Mouse (Mus musculus): ENCODE data around the gene Ints7. TPM values are rescaled to one million over a fixed set of nuclear protein-coding genes. Genes with fewer than 3 reads are reported as not detected.

Gene Ints7
- 50.0 and 50.2 TPM in 2 replicates for polyA plus RNA-seq (2014; fragmentation: Nextera tagmentation; extraction: Ambion mirVana)

- H3K4me3 ChIP-seq (ENCODE audit: low read depth, low read length): peak within 1 kb of the TSS; percentile 70
- H3K9ac ChIP-seq (ENCODE audit: low read depth, low read length): peak within 1 kb of the TSS; percentile 77
- peaks cover 2% of the 10 kb centered on the region for H3K4me1 ChIP-seq (replicated peaks; ENCODE audit: control insufficient read depth, insufficient read depth, low read length)
- H3K36me3 ChIP-seq (ENCODE audit: control insufficient read depth, insufficient read depth, low read length): no peaks in the 10 kb centered on the region
- H3K27me3 ChIP-seq (ENCODE audit: control insufficient read depth, insufficient read depth, low read length): no peaks in the 10 kb centered on the region
- H3K9me3 ChIP-seq (ENCODE audit: control insufficient read depth, low read length): no peaks in the 10 kb centered on the region
- peak; percentile 99 for ATAC-seq (ENCODE audit: low FRiP score)
- H3K27ac ChIP-seq (ENCODE audit: low read depth, low read length): peak within 1 kb of the TSS; percentile 56
- peak; percentile 100 for DNase-seq (ENCODE audit: low spot score)
- WGBS: under 1% methylated on average over 69 of the region's 70 CpGs
- peak within 1 kb of the TSS; percentile 56 for H3K4me2 ChIP-seq (replicated peaks; ENCODE audit: low read depth, low read length)
These were observed at the start of gene Ints7, which contains the start of gene Dtl for GRCm38 (mm10) chr1:191575458-191576247. Gene Ints7 (plus strand): TSS chr1:191575636. Gene Dtl (minus strand): TSS chr1:191575544.

- no peak overlapping the region for H3K27ac ChIP-seq (ENCODE audit: low read depth, low read length)
- WGBS: 91% methylated on average over 3 of the region's 3 CpGs
- H3K4me2 ChIP-seq (replicated peaks; ENCODE audit: low read depth, low read length): no peak overlapping the region
- ATAC-seq (ENCODE audit: low FRiP score): no peak
- H3K36me3 ChIP-seq (ENCODE audit: control insufficient read depth, insufficient read depth, low read length): no peaks in the 10 kb centered on the region
- no peak overlapping the region for H3K4me3 ChIP-seq (ENCODE audit: low read depth, low read length)
- DNase-seq (ENCODE audit: low spot score): no peak
- H3K27me3 ChIP-seq (ENCODE audit: control insufficient read depth, insufficient read depth, low read length): no peaks in the 10 kb centered on the region
- no peak overlapping the region for H3K9ac ChIP-seq (ENCODE audit: low read depth, low read length)
- H3K4me1 ChIP-seq (replicated peaks; ENCODE audit: control insufficient read depth, insufficient read depth, low read length): no peaks in the 10 kb centered on the region
- no peaks in the 10 kb centered on the region for H3K9me3 ChIP-seq (ENCODE audit: control insufficient read depth, low read length)
These were observed 48.3 kb upstream of the Ints7 start for GRCm38 (mm10) chr1:191527089-191527488.

- 85% methylated on average over 4 of the region's 4 CpGs for WGBS
These were observed 47.4 kb upstream of the Ints7 start for GRCm38 (mm10) chr1:191527921-191528612.

GRCm38 (mm10) chr1:191529406-191529805 lies 46.0 kb upstream of the Ints7 start:
- 86% methylated on average over 2 of the region's 2 CpGs for WGBS
- no peak for ATAC-seq (ENCODE audit: low FRiP score)
- no peak overlapping the region for H3K4me3 ChIP-seq (ENCODE audit: low read depth, low read length)
- H3K9me3 ChIP-seq (ENCODE audit: control insufficient read depth, low read length): no peaks in the 10 kb centered on the region
- H3K9ac ChIP-seq (ENCODE audit: low read depth, low read length): no peak overlapping the region
- no peaks in the 10 kb centered on the region for H3K4me1 ChIP-seq (replicated peaks; ENCODE audit: control insufficient read depth, insufficient read depth, low read length)
- H3K27me3 ChIP-seq (ENCODE audit: control insufficient read depth, insufficient read depth, low read length): no peaks in the 10 kb centered on the region
- H3K27ac ChIP-seq (ENCODE audit: low read depth, low read length): no peak overlapping the region
- H3K4me2 ChIP-seq (replicated peaks; ENCODE audit: low read depth, low read length): no peak overlapping the region
- no peaks in the 10 kb centered on the region for H3K36me3 ChIP-seq (ENCODE audit: control insufficient read depth, insufficient read depth, low read length)
- no peak for DNase-seq (ENCODE audit: low spot score)

More at GRCm38 (mm10) chr1:191527921-191528612, 47.4 kb upstream of the Ints7 start:
- Histone ChIP-seq H3K4me3 (ENCODE audit: low read depth, low read length) (no peak overlapping the region), H3K27me3 (ENCODE audit: control insufficient read depth, insufficient read depth, low read length) (no peaks in the 10 kb centered on the region), H3K36me3 (ENCODE audit: control insufficient read depth, insufficient read depth, low read length) (no peaks in the 10 kb centered on the region), H3K9me3 (ENCODE audit: control insufficient read depth, low read length) (no peaks in the 10 kb centered on the region), H3K4me1 (replicated peaks; ENCODE audit: control insufficient read depth, insufficient read depth, low read length) (no peaks in the 10 kb centered on the region), H3K4me2 (replicated peaks; ENCODE audit: low read depth, low read length) (no peak overlapping the region), H3K9ac (ENCODE audit: low read depth, low read length) (no peak overlapping the region), H3K27ac (ENCODE audit: low read depth, low read length) (no peak overlapping the region)
- DNase-seq (ENCODE audit: low spot score) (no peak), ATAC-seq (ENCODE audit: low FRiP score) (no peak)

- Histone ChIP-seq H3K9ac (ENCODE audit: low read depth, low read length) (no peak overlapping the region), H3K27me3 (ENCODE audit: control insufficient read depth, insufficient read depth, low read length) (no peaks in the 10 kb centered on the region), H3K4me1 (replicated peaks; ENCODE audit: control insufficient read depth, insufficient read depth, low read length) (no peaks in the 10 kb centered on the region), H3K4me3 (ENCODE audit: low read depth, low read length) (no peak overlapping the region), H3K4me2 (replicated peaks; ENCODE audit: low read depth, low read length) (no peak overlapping the region), H3K9me3 (ENCODE audit: control insufficient read depth, low read length) (no peaks in the 10 kb centered on the region), H3K27ac (ENCODE audit: low read depth, low read length) (no peak overlapping the region), H3K36me3 (ENCODE audit: control insufficient read depth, insufficient read depth, low read length) (no peaks in the 10 kb centered on the region)
- DNase-seq (ENCODE audit: low spot score) (no peak), ATAC-seq (ENCODE audit: low FRiP score) (no peak)
- WGBS: 50% methylated on average over 1 of the region's 1 CpGs
These were observed 44.4 kb upstream of the Ints7 start for GRCm38 (mm10) chr1:191531023-191531422.

- no peak for DNase-seq (ENCODE audit: low spot score)
These were observed 40.5 kb upstream of the Ints7 start for GRCm38 (mm10) chr1:191534896-191535295.

GRCm38 (mm10) chr1:191540300-191540699 lies 35.1 kb upstream of the Ints7 start:
- no peak for DNase-seq (ENCODE audit: low spot score)
- H3K4me1 ChIP-seq (replicated peaks; ENCODE audit: control insufficient read depth, insufficient read depth, low read length): no peaks in the 10 kb centered on the region
- 0 out of 2 replicates have a peak, but pooled peaks cover 4% of the 10 kb centered on the region for H3K36me3 ChIP-seq (ENCODE audit: control insufficient read depth, insufficient read depth, low read length)
- H3K9ac ChIP-seq (ENCODE audit: low read depth, low read length): no peak overlapping the region
- no peaks in the 10 kb centered on the region for H3K27me3 ChIP-seq (ENCODE audit: control insufficient read depth, insufficient read depth, low read length)
- no peaks in the 10 kb centered on the region for H3K9me3 ChIP-seq (ENCODE audit: control insufficient read depth, low read length)
- no peak overlapping the region for H3K4me2 ChIP-seq (replicated peaks; ENCODE audit: low read depth, low read length)
- WGBS: 93% methylated on average over 2 of the region's 2 CpGs
- no peak overlapping the region for H3K4me3 ChIP-seq (ENCODE audit: low read depth, low read length)
- no peak overlapping the region for H3K27ac ChIP-seq (ENCODE audit: low read depth, low read length)
- no peak for ATAC-seq (ENCODE audit: low FRiP score)

More at GRCm38 (mm10) chr1:191534896-191535295, 40.5 kb upstream of the Ints7 start:
- no peak overlapping the region for H3K4me3 ChIP-seq (ENCODE audit: low read depth, low read length)
- H3K4me1 ChIP-seq (replicated peaks; ENCODE audit: control insufficient read depth, insufficient read depth, low read length): no peaks in the 10 kb centered on the region
- WGBS: 64% methylated on average over 2 of the region's 2 CpGs
- H3K27ac ChIP-seq (ENCODE audit: low read depth, low read length): no peak overlapping the region
- H3K9ac ChIP-seq (ENCODE audit: low read depth, low read length): no peak overlapping the region
- no peak overlapping the region for H3K4me2 ChIP-seq (replicated peaks; ENCODE audit: low read depth, low read length)
- no peaks in the 10 kb centered on the region for H3K36me3 ChIP-seq (ENCODE audit: control insufficient read depth, insufficient read depth, low read length)
- ATAC-seq (ENCODE audit: low FRiP score): no peak
- no peaks in the 10 kb centered on the region for H3K27me3 ChIP-seq (ENCODE audit: control insufficient read depth, insufficient read depth, low read length)
- no peaks in the 10 kb centered on the region for H3K9me3 ChIP-seq (ENCODE audit: control insufficient read depth, low read length)

- H3K4me2 ChIP-seq (replicated peaks; ENCODE audit: low read depth, low read length): no peak overlapping the region
- WGBS: 92% methylated on average over 9 of the region's 9 CpGs
These were observed 34.4 kb upstream of the Ints7 start for GRCm38 (mm10) chr1:191541014-191541413.

More at GRCm38 (mm10) chr1:191541014-191541413, 34.4 kb upstream of the Ints7 start:
- H3K9ac ChIP-seq (ENCODE audit: low read depth, low read length): no peak overlapping the region
- no peaks in the 10 kb centered on the region for H3K27me3 ChIP-seq (ENCODE audit: control insufficient read depth, insufficient read depth, low read length)
- ATAC-seq (ENCODE audit: low FRiP score) (no peak), DNase-seq (ENCODE audit: low spot score) (no peak)
- H3K27ac ChIP-seq (ENCODE audit: low read depth, low read length): no peak overlapping the region
- 0 out of 2 replicates have a peak, but pooled peaks cover 4% of the 10 kb centered on the region for H3K36me3 ChIP-seq (ENCODE audit: control insufficient read depth, insufficient read depth, low read length)
- no peaks in the 10 kb centered on the region for H3K9me3 ChIP-seq (ENCODE audit: control insufficient read depth, low read length)
- no peak overlapping the region for H3K4me3 ChIP-seq (ENCODE audit: low read depth, low read length)
- no peaks in the 10 kb centered on the region for H3K4me1 ChIP-seq (replicated peaks; ENCODE audit: control insufficient read depth, insufficient read depth, low read length)
